Mouse (Mus musculus): Measurements from ENCODE around the gene Bmp6. TPM values are rescaled to one million over a fixed set of nuclear protein-coding genes. Genes with fewer than 3 reads are reported as not detected.
A peak's percentile ranks its signal among the peaks of the same experiment; 100 is the strongest.

Bmp6 gene
- total RNA-seq, 2 experiments from 2014 or later: 9.6 to 10.6 TPM

GRCm38 (mm10) chr13:38501314-38501713, 156.4 kb downstream of the Bmp6 start:
- no peak for DNase-seq (ENCODE audit: low spot score in 2 of 2)
- intact Hi-C loops (cut with DNase I): no loop called here

DNA sequence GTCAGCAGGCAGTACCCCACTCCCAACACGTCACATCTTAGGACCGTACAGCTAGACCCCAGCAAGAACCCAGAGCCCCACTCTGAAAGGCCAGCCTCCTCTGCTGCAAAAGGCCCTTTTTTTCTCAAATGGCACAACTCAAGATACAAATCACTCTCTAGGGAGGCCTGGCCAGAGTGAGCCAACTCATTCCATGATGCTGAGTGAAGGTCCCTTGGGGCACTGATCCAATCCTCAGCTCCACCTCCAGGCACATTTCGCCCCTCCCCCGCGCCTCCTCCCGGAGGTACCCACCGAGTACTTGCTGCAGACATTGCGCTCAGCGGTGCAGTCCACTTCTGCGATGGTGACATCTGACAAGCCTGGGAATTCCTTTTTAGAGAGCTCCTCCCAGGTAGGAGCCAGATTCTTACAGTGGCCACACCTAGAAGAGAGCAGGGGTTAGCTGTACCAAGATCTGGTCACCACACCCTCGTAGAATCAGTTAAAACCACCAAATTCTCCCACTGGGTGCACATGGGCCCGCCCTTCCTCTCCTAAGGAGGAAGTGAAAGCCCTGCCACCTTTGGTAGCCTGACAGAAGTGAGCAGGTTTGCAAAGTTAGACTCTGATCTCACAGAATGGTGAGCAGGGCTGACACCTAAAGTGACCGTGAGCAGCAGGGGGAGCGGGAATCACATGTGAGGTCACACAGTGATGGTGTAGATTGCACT, 158.4 kb downstream of the Bmp6 start:
- intact Hi-C loops (cut with DNase I): no loop called here
- no peak for DNase-seq (ENCODE audit: low spot score in 2 of 2)

- DNase-seq (ENCODE audit: low spot score in 2 of 2): peak; percentile 37 to 50
- intact Hi-C loops (cut with DNase I): no loop called here
Observed at GRCm38 (mm10) chr13:38506320-38506719, 161.4 kb downstream of the Bmp6 start.

DNA sequence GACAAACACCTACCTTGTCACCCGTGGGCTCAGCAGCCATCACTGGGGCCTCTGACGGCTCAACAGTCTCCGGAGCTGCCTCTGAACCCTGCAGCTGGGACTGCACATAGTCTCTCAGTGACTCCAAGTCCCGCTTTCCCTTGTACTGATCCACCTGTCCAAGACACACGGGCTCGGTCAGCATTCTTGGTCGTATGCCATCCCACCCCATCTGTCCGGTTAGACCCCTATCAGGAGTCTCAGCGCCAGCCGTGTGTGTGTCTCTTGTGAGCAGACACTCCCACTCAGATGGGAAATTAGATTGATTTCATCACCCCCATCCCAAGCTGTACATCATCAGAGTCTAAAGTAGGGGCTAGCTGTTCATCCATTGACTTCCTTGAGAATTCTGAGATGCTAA, 162.0 kb downstream of the Bmp6 start:
- no peak for DNase-seq (ENCODE audit: low spot score in 2 of 2)
- intact Hi-C loops (cut with DNase I): no loop called here

DNA sequence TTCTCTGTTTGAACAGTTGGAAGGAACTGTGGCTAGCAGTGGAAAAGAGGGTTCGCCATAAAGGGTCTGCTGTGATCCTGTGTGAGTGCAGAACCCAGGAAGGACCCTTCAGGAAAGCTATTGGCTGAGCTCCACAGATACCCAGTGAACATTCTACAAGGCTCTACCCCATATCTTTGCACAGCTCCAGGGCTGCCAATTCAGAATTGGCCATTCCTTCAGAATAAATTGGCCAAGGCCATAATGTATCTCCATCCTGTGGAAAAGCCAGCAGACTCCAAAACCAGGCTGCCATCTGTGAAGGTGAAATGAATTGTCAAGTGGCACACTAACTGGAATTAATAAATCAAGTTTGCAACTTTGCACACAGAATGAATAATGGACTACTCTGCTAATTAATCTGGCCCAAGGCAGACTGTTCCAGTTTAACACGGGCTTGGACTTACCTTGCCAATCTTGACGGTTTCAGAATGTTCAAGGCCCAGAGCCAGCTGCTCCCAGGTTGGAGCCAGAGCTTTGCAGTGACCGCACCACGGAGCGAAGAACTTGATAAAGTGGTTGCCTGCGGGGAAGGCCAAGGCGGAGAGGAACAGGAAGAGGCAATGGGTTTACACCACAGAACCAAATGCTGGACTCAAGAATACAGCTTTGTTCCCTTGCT, 164.9 kb downstream of the Bmp6 start:
- intact Hi-C loops (cut with DNase I): no loop called here
- DNase-seq (ENCODE audit: low spot score in 2 of 2): no peak

DNA sequence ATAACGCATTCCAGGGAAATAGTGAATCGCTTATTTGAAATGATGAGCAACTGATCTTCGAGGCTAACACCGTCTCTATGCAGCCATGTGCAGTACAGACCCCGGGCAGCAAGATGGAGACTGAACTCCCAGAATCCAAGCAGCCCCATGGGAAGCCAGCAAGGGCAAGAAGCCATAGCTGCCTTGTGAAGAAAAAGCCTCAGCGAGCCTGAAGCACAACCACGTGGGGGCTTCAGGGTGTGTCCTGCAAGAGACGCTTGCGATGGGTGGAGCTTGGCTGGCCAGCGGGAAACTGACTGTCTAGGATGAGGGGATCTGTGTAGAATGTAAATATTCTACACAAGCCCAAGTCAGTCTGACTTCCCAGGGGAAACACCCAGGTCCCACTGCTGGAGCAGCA, 167.1 kb downstream of the Bmp6 start:
- intact Hi-C loops (cut with DNase I): no loop called here
- no peak for DNase-seq (ENCODE audit: low spot score in 2 of 2)

DNA sequence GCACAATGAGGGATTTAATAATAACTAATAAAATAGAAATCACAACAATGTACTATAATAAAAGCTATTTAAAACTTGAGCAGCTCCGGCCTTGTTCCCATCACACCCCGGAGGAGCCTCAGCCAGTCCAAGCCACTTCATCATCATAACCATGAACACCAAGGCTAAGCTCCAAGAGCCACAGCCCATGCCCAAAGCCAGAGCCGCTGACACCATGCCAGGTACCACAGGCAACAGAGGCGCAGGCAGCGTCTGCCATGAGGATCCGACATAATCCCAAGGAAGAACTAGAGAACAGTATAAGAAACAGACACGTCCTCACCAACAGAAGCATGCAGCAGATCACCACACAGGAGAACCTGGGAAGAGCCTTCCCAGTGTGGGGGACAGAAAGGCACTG, 169.0 kb downstream of the Bmp6 start:
- DNase-seq (ENCODE audit: low spot score in 2 of 2): no peak
- intact Hi-C loops (cut with DNase I): no loop called here

DNA sequence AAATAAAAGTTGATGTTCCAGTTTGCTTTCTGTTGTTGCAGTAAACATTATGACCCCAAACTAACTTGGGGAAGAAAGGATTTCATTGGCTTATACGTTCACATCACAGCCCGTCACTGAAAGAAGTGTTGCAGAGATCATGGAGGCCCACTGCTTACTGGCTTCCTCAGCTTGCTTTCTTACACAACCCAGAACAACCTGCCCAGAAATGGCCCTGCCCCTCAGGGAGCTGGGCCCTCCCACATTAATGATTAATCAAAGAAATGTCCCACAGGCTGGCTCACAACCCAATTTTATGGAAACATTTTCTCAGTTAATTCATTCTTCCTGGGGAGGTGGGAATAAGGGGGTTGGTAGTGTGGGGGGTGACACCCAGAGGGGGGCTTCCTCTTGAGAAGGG, 170.5 kb downstream of the Bmp6 start:
- intact Hi-C loops (cut with DNase I): no loop called here
- DNase-seq (ENCODE audit: low spot score in 2 of 2): no peak

GRCm38 (mm10) chr13:38515845-38516244, 170.9 kb downstream of the Bmp6 start:
- intact Hi-C loops (cut with DNase I): no loop called here
- no peak for DNase-seq (ENCODE audit: low spot score in 2 of 2)

DNA sequence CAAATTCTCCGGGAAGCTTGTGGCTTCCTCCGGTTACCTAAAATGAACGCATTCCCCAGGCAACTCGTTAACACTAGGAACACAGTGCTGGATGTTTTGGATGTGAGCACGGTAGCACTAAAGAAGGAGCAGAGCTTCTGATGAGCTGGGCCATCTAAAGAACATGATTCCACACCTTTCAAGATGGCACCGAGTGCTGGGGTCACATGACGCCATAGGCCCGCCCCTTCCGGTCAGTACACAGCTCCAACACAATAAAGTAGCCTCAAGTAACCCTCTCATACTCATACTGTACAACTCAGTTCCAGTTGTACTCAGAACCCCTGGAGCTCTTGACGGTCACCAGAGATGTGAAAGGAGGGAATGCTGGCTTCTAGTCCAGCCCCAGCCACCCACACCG, 171.7 kb downstream of the Bmp6 start:
- intact Hi-C loops (cut with DNase I): no loop called here
- DNase-seq (ENCODE audit: low spot score in 2 of 2): no peak

DNA sequence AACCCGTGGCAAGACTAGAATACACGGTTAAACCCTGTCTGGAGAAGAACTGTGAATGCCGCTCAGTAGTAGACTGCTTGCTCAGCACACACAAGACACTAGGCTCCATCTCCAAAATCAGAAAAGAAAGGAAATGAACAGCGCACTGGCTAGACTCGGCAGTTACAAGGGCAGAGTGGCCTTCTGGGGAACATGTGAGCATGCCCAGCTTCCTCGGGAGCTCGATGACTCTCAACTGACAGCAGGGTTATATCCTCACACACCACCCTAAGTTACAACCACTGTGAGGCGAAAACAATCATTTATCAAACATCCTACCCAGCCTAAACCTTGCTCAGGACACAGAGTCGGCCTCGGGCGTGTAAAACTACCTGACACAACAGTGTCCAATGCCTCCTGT, 175.4 kb downstream of the Bmp6 start:
- intact Hi-C loops (cut with DNase I): no loop called here
- no peak for DNase-seq (ENCODE audit: low spot score in 2 of 2)

- intact Hi-C loops (cut with DNase I): no loop called here
- DNase-seq (ENCODE audit: low spot score in 2 of 2): no peak
Observed at GRCm38 (mm10) chr13:38522056-38522654, 177.2 kb downstream of the Bmp6 start.

DNA sequence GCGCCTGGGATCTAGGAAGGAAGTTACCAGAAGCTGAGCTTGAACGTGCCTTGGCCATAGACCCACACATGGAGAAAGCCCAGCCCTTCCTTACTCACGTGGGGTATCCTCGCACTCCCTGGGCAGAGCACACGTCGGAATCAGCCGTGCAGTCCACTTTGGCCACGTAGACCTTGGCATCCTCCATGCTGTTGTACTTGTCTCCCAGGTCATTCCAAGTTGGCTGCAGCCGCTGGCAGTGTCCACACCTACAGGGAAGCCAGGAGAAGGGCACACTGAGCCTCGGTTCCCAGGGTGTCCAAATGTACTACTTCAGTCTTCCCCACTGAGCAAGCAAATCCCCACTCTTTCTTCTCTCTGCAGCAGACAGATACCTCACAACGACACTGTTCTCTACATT, 178.3 kb downstream of the Bmp6 start:
- DNase-seq (ENCODE audit: low spot score in 2 of 2): no peak
- intact Hi-C loops (cut with DNase I): no loop called here

- intact Hi-C loops (cut with DNase I): no loop called here
- DNase-seq (ENCODE audit: low spot score in 2 of 2): no peak
Observed at GRCm38 (mm10) chr13:38525261-38525660, 180.4 kb downstream of the Bmp6 start.

DNA sequence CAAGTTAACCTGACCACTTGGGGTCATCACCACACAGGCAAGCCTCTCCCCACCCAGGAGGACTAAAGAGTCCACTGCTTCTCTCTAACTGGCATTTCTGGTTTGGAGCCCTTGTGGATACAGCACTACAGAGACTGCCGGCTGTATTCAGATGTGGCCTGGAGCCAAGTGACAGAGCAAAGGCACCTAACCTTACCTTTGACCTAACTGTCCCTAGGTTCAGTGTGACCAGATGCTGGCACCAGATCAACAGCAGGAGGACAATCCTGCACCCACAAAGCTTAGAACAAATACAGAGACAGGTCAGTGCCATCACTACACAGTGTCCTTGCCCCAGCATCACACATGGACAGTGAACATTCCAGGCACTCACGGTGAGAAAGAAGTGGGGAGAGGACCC, 181.2 kb downstream of the Bmp6 start:
- DNase-seq (ENCODE audit: low spot score in 2 of 2): no peak
- intact Hi-C loops (cut with DNase I): no loop called here

GRCm38 (mm10) chr13:38527041-38527796, 182.3 kb downstream of the Bmp6 start:
- intact Hi-C loops (cut with DNase I): no loop called here
- no peak for DNase-seq (ENCODE audit: low spot score in 2 of 2)

DNA sequence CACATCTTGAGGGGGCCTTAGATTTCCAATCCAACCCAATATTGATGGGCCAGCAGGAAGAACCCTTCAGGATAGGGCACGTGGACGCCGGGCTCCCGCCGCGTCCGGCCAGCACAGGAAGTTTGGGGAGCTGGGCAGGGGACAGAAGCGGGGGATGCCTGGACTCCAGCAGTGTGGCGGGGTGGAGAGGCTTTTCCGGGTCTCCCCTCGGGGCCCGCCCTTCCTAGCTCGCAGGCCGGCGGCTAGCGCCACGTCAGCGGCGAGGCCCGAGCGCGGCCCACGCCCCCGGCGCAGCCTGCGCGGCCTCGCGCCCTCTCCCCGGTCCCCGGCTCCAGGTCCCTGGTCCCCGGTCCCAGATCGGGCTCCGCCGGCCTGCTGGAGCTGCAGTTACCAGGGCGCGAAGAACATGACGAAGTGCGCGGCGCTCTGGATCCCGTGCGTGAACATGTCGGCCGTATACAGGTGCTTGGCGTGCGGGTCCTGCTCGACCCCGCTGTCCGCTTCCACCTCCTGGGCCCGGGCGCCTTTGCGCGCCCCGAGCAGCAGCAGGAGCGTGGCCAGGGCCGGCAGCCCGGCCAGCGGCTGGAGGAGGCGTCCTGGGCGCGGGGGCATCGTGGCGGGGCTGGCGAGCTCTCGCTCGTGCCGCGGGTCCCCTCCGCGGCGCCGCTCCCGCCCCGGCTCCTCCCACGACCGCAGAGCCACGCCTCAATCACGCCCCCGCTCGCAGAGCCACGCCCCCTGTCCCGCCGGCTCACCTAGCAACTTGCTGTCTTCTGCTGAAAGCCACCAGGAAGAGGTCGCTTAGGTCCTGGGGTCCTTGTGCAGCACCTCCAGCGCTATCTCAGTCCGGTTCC, 183.1 kb downstream of the Bmp6 start:
- peak; percentile 56 to 80 for DNase-seq (ENCODE audit: low spot score in 2 of 2)
- intact Hi-C loops (cut with DNase I): no loop called here

DNA sequence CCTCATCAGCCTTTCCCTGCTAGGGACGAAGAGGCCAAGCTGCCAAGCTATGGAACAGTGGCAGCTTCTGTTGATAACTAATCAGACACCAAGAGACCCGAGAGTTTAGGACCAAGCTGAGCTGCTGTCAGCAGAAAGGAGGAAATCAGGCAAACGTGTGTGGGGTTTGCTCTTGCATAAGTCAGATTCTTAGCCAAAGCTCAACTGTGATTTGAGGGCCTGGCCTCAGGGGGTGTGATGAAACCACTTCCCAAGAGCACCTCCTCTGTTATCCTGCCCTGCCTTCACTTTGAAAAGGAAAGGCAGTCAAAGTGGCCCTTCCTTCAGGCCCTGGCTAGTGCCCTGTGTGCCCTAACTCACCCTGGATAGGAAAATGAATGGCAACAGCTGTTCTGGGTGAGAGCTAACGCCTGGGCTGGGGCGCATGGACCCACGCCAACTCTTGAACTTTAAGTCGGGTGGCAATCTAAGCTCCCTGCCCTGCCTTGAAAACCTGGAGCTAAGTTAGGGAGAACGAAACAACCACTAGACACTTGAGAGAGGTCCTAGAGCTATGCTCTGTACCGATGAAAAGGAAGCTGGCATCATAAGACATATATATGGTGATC, 183.9 kb downstream of the Bmp6 start, which contains the start of gene Txndc5:
Gene Txndc5 (minus strand): TSS at position 138 of the 608 bp plus-strand sequence.
- DNase-seq (ENCODE audit: low spot score in 2 of 2): no peak
- intact Hi-C loops (cut with DNase I): no loop called here

DNA sequence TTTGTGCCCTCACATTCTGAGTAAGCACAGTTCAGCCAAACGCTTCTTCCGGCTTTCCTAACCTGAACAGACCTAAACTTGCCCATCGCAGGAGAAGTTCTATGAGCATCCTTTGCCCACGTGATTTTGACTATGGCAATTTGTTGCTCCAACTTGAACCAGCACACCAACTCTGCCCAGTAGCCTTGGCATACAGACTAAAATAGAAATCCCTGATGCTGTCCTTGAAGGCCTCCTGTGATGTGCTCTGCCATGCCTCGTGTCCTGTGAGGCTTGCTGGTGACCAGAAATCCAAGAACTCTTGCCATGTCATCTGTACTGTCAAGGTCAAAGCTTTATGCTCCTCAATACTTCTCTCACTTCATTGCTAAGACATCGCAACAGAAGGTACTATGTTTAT, 184.7 kb downstream of the Bmp6 start:
- DNase-seq (ENCODE audit: low spot score in 2 of 2): no peak
- intact Hi-C loops (cut with DNase I): no loop called here
